ENCODE assay signal across 23 mouse cellular contexts in the genomic region with DNA sequence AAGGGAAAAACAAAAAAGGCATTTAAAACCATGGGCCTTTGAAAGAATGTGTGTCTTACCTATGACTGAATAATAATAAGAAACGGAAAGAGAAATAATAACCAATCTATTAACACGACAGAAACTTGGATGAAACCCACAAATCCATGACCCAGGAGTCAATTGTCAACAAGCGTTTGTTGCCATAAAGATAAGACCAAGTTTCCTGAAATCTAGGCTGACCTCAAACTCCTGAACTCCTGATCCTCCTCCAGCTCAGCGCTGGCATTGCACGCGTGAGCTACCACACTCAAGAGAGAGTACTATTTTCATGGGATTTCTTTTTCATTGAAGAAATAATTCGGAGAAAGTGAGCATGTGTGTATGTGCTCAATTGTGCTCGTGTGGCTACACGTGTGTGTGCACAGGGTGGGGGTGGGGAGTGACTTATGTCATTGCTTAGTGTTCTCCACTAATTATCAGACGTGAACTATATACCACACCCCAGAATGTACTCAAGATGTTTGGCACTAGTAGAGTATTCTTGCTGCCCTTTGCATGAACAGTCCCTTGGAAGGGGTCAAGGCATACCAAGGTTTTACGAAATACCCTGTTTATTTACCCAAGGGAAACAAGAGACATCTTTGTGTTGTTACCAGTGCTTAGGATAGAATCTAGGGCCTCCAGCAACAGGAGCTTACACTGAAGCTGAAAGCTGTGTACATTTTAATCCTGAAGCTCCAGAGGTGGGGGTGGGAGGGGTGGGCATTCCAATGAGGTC. TPM values are rescaled to one million over a fixed set of nuclear protein-coding genes. Genes with fewer than 3 reads are reported as not detected.
DNase-seq lines count a peak whose midpoint lies in the region; ATAC-seq and TF ChIP-seq lines count a peak whose summit lies in the region.
"Had no signal": no experiment of that assay in that cellular context is flagged by ENCODE, and none has a peak within 500 bp of the region (broad histone marks: within the 10 kb centered on the region; RNA-seq: fewer than 3 reads in every experiment).

No protein-coding gene starts in this region.

- no peaks in the 10 kb centered on the region for H3K9me3 ChIP-seq in embryonic facial prominence, embryonic 12.5 days
- no peaks in the 10 kb centered on the region for H3K9me3 ChIP-seq in embryonic facial prominence, embryonic 10.5 days
- no peaks in the 10 kb centered on the region for H3K9me3 ChIP-seq in kidney, postnatal 0 days (replicated peaks; ENCODE audit: low read length)
- H3K9me3 ChIP-seq in kidney, embryonic 14.5 days (ENCODE audit: control insufficient read depth, low read length) = no peaks in the 10 kb centered on the region
- no peaks in the 10 kb centered on the region for H3K9me3 ChIP-seq in liver, postnatal 0 days (ENCODE audit: low read length)
- H3K9me3 ChIP-seq: forebrain, embryonic 15.5 days; heart, embryonic 10.5 days; heart, embryonic 15.5 days; hindbrain, embryonic 15.5 days had no signal

- no peak for ATAC-seq in embryonic facial prominence, embryonic 12.5 days (ENCODE audit: insufficient number of reproducible peaks, insufficient read depth, low FRiP score, low TSS enrichment)
- no peak for ATAC-seq in kidney, postnatal 0 days (replicated peaks; ENCODE audit: low FRiP score, low read depth)
- no peak for ATAC-seq in kidney, embryonic 14.5 days (ENCODE audit: low FRiP score, low TSS enrichment)
- no peak for ATAC-seq in liver, postnatal 0 days
- ATAC-seq: activated CD4-positive, CD25-positive, alpha-beta regulatory T cell, adult 4 months; forebrain, embryonic 15.5 days; Patski had no signal

- no peak overlapping the region for H3K4me2 ChIP-seq in embryonic facial prominence, embryonic 12.5 days (replicated peaks)
- no peak overlapping the region for H3K4me2 ChIP-seq in kidney, postnatal 0 days (ENCODE audit: low read length)
- H3K4me2 ChIP-seq in kidney, embryonic 14.5 days (replicated peaks; ENCODE audit: low read depth, low read length) = no peak overlapping the region
- H3K4me2 ChIP-seq in liver, postnatal 0 days (ENCODE audit: low read depth, low read length) = no peak overlapping the region
- H3K4me2 ChIP-seq: forebrain, embryonic 15.5 days; heart, embryonic 15.5 days; hindbrain, embryonic 15.5 days had no signal

- no peak overlapping the region for H3K4me3 ChIP-seq in embryonic facial prominence, embryonic 12.5 days
- no peak overlapping the region for H3K4me3 ChIP-seq in embryonic facial prominence, embryonic 10.5 days
- no peak overlapping the region for H3K4me3 ChIP-seq in kidney, postnatal 0 days (replicated peaks; ENCODE audit: low read depth, low read length)
- no peak overlapping the region for H3K4me3 ChIP-seq in kidney, embryonic 14.5 days (ENCODE audit: low read length)
- no peak overlapping the region for H3K4me3 ChIP-seq in liver, adult 2 months (ENCODE audit: insufficient read depth, low read depth, low read length)
- H3K4me3 ChIP-seq in liver, postnatal 0 days (ENCODE audit: low read depth, low read length) = no peak overlapping the region
- H3K4me3 ChIP-seq: forebrain, embryonic 15.5 days; heart, embryonic 10.5 days; heart, embryonic 15.5 days; hindbrain, embryonic 15.5 days had no signal

- no peak overlapping the region for H3K9ac ChIP-seq in embryonic facial prominence, embryonic 12.5 days
- H3K9ac ChIP-seq in kidney, postnatal 0 days (ENCODE audit: low read depth, low read length) = no peak overlapping the region
- H3K9ac ChIP-seq in kidney, embryonic 14.5 days (ENCODE audit: low read depth, low read length) = no peak overlapping the region
- H3K9ac ChIP-seq in liver, adult 2 months (ENCODE audit: low read depth, low read length) = no peak overlapping the region
- H3K9ac ChIP-seq in liver, postnatal 0 days (replicated peaks) = no peak overlapping the region
- H3K9ac ChIP-seq: forebrain, embryonic 15.5 days; heart, embryonic 15.5 days; hindbrain, embryonic 15.5 days had no signal

- no peaks in the 10 kb centered on the region for H3K27me3 ChIP-seq in embryonic facial prominence, embryonic 12.5 days
- H3K27me3 ChIP-seq in embryonic facial prominence, embryonic 10.5 days (replicated peaks; ENCODE audit: low read depth, poor library complexity, severe bottlenecking) = no peaks in the 10 kb centered on the region
- no peaks in the 10 kb centered on the region for H3K27me3 ChIP-seq in kidney, postnatal 0 days (ENCODE audit: insufficient read depth, low read length)
- H3K27me3 ChIP-seq in kidney, embryonic 14.5 days (ENCODE audit: control insufficient read depth, insufficient read depth, low read length) = no peaks in the 10 kb centered on the region
- H3K27me3 ChIP-seq in liver, adult 2 months (ENCODE audit: control insufficient read depth, insufficient read depth, low read length) = no peaks in the 10 kb centered on the region
- no peaks in the 10 kb centered on the region for H3K27me3 ChIP-seq in liver, postnatal 0 days (ENCODE audit: insufficient read depth, low read length)
- H3K27me3 ChIP-seq: forebrain, embryonic 15.5 days; heart, embryonic 15.5 days; hindbrain, embryonic 15.5 days had no signal

- no peak for TF ChIP-seq POLR2A in liver, adult 2 months (IDR thresholded peaks at IDR 0.05; ENCODE audit: extremely low read depth, insufficient read depth, low read length)

- 77% methylated on average over 11 of the region's 11 CpGs for WGBS in embryonic facial prominence, embryonic 12.5 days
- WGBS in embryonic facial prominence, embryonic 10.5 days = 80% methylated on average over 11 of the region's 11 CpGs
- 55% methylated on average over 11 of the region's 11 CpGs for WGBS in kidney, postnatal 0 days
- 68% methylated on average over 11 of the region's 11 CpGs for WGBS in kidney, embryonic 14.5 days
- 44% methylated on average over 11 of the region's 11 CpGs for WGBS in liver, adult 2 months
- WGBS in liver, postnatal 0 days (ENCODE audit: insufficient replicate concordance) = 68% methylated on average over 11 of the region's 11 CpGs

- 0 out of 2 replicates have a peak overlapping the region, but pooled peaks have one; percentile 36 for H3K27ac ChIP-seq in embryonic facial prominence, embryonic 12.5 days
- H3K27ac ChIP-seq in embryonic facial prominence, embryonic 10.5 days (replicated peaks) = no peak overlapping the region
- no peak overlapping the region for H3K27ac ChIP-seq in kidney, postnatal 0 days
- H3K27ac ChIP-seq in kidney, embryonic 14.5 days (ENCODE audit: low read depth, low read length) = no peak overlapping the region
- H3K27ac ChIP-seq in liver, adult 2 months (replicated peaks; ENCODE audit: insufficient read depth, low read depth, low read length) = no peak overlapping the region
- no peak overlapping the region for H3K27ac ChIP-seq in liver, postnatal 0 days (ENCODE audit: low read depth)
- H3K27ac ChIP-seq: forebrain, embryonic 15.5 days; heart, embryonic 10.5 days; heart, embryonic 15.5 days; hindbrain, embryonic 15.5 days had no signal

- no peaks in the 10 kb centered on the region for H3K4me1 ChIP-seq in embryonic facial prominence, embryonic 12.5 days
- peaks cover 5% of the 10 kb centered on the region; the same call in 1 of the 2 replicates for H3K4me1 ChIP-seq in embryonic facial prominence, embryonic 10.5 days
- no peaks in the 10 kb centered on the region for H3K4me1 ChIP-seq in kidney, postnatal 0 days (replicated peaks; ENCODE audit: insufficient read depth, low read length)
- no peaks in the 10 kb centered on the region for H3K4me1 ChIP-seq in kidney, embryonic 14.5 days (ENCODE audit: control insufficient read depth, insufficient read depth, low read length)
- H3K4me1 ChIP-seq in liver, adult 2 months (ENCODE audit: control insufficient read depth, insufficient read depth, low read length) = peaks cover 2% of the 10 kb centered on the region; the same call in 1 of the 2 replicates
- H3K4me1 ChIP-seq in liver, postnatal 0 days (ENCODE audit: insufficient read depth) = no peaks in the 10 kb centered on the region
- H3K4me1 ChIP-seq: forebrain, embryonic 15.5 days; hindbrain, embryonic 15.5 days had no signal

- TF ChIP-seq CTCF in kidney, postnatal 0 days (IDR thresholded peaks at IDR 0.05; ENCODE audit: low read depth) = no peak
- no peak for TF ChIP-seq CTCF in liver, adult 2 months (IDR thresholded peaks at IDR 0.05; ENCODE audit: low read depth, low read length)
- no peak for TF ChIP-seq CTCF in liver, postnatal 0 days (IDR thresholded peaks at IDR 0.05; ENCODE audit: low read depth)

- H3K79me2 ChIP-seq in liver, adult 2 months (ENCODE audit: control insufficient read depth, insufficient read depth, low read length) = no peaks in the 10 kb centered on the region

- TF ChIP-seq EP300 in liver, postnatal 0 days (IDR thresholded peaks at IDR 0.05; ENCODE audit: low read depth) = no peak

- H3K36me3 ChIP-seq in embryonic facial prominence, embryonic 12.5 days = no peaks in the 10 kb centered on the region
- no peaks in the 10 kb centered on the region for H3K36me3 ChIP-seq in embryonic facial prominence, embryonic 10.5 days (replicated peaks)
- H3K36me3 ChIP-seq in kidney, postnatal 0 days (ENCODE audit: insufficient read depth, low read length) = no peaks in the 10 kb centered on the region
- no peaks in the 10 kb centered on the region for H3K36me3 ChIP-seq in kidney, embryonic 14.5 days (ENCODE audit: control insufficient read depth, insufficient read depth, low read length)
- H3K36me3 ChIP-seq in liver, adult 2 months (ENCODE audit: control insufficient read depth, insufficient read depth, low read length) = no peaks in the 10 kb centered on the region
- H3K36me3 ChIP-seq in liver, postnatal 0 days (replicated peaks; ENCODE audit: insufficient read depth, low read length) = no peaks in the 10 kb centered on the region
- H3K36me3 ChIP-seq: forebrain, embryonic 15.5 days; heart, embryonic 10.5 days; heart, embryonic 15.5 days; hindbrain, embryonic 15.5 days had no signal

- no peak for DNase-seq in embryonic facial prominence, embryonic 10.5 days (ENCODE audit: low spot score)
- peak; percentile 29 for DNase-seq in kidney, postnatal 0 days (ENCODE audit: low spot score)
- peak; percentile 63 for DNase-seq in liver, adult 2 months (ENCODE audit: extremely low read depth, low read depth, low spot score)
- DNase-seq in liver, postnatal 0 days = no peak
- peak; percentile 39 for DNase-seq in yolk sac, embryonic 10.5 days (ENCODE audit: low spot score)
- no peak for DNase-seq in right cerebral cortex, postnatal 14 days
- DNase-seq: adrenal gland, adult 2 months; adrenal gland, postnatal 25 days; cerebellum, adult 18-20 months; cerebellum, adult 9-11 months; cerebellum, postnatal 36 days; gastrocnemius, postnatal 36 days; heart, adult 18-20 months had no signal

RNA-seq across cellular contexts. Expression of a gene that starts 15.9 kb away (rescaled TPM):
- 134 and 136 TPM in 2 replicates for polyA plus RNA-seq in embryonic facial prominence, embryonic 12.5 days (2016; fragmentation: Nextera tagmentation; extraction: Ambion mirVana)
- 142 and 149 TPM in 2 replicates for polyA plus RNA-seq in embryonic facial prominence, embryonic 10.5 days (2016; fragmentation: Nextera tagmentation; extraction: Ambion mirVana)
- 178 and 181 TPM in 2 replicates for polyA plus RNA-seq in kidney, postnatal 0 days (2015; fragmentation: Nextera tagmentation; extraction: Ambion mirVana)
- 113 and 147 TPM in 2 replicates for polyA plus RNA-seq in kidney, embryonic 14.5 days (2014; fragmentation: Nextera tagmentation; extraction: Ambion mirVana)
- 141 and 182 TPM in 2 replicates for total RNA-seq in liver, adult 2 months (2014; rRNA removed)
- 47.5 and 51.6 TPM in 2 replicates for polyA plus RNA-seq in liver, adult 2 months (2012; rRNA removed)
- 88.8 and 102 TPM in 2 replicates for polyA plus RNA-seq in liver, postnatal 0 days (2015; fragmentation: Nextera tagmentation; extraction: Ambion mirVana)

RNA-seq across cellular contexts. Expression of a gene that starts 15.9 kb away (rescaled TPM):
- polyA plus RNA-seq in embryonic facial prominence, embryonic 12.5 days (2016; fragmentation: Nextera tagmentation; extraction: Ambion mirVana) = 505 and 511 TPM in 2 replicates
- 653 and 654 TPM in 2 replicates for polyA plus RNA-seq in embryonic facial prominence, embryonic 10.5 days (2016; fragmentation: Nextera tagmentation; extraction: Ambion mirVana)
- 545 and 580 TPM in 2 replicates for polyA plus RNA-seq in kidney, postnatal 0 days (2015; fragmentation: Nextera tagmentation; extraction: Ambion mirVana)
- polyA plus RNA-seq in kidney, embryonic 14.5 days (2014; fragmentation: Nextera tagmentation; extraction: Ambion mirVana) = 691 and 852 TPM in 2 replicates
- 222 and 232 TPM in 2 replicates for total RNA-seq in liver, adult 2 months (2014; rRNA removed)
- 174 and 202 TPM in 2 replicates for polyA plus RNA-seq in liver, adult 2 months (2012; rRNA removed)
- polyA plus RNA-seq in liver, postnatal 0 days (2015; fragmentation: Nextera tagmentation; extraction: Ambion mirVana) = 352 and 364 TPM in 2 replicates

RNA-seq across cellular contexts. Expression of a gene that starts 21.9 kb away (rescaled TPM):
- polyA plus RNA-seq in embryonic facial prominence, embryonic 12.5 days (2016; fragmentation: Nextera tagmentation; extraction: Ambion mirVana) = 0.15 and 0.24 TPM in 2 replicates
- polyA plus RNA-seq in embryonic facial prominence, embryonic 10.5 days (2016; fragmentation: Nextera tagmentation; extraction: Ambion mirVana) = 0.10 and 0.12 TPM in 2 replicates
- 0.15 and 0.17 TPM in 2 replicates for polyA plus RNA-seq in kidney, postnatal 0 days (2015; fragmentation: Nextera tagmentation; extraction: Ambion mirVana)
- polyA plus RNA-seq in kidney, embryonic 14.5 days (2014; fragmentation: Nextera tagmentation; extraction: Ambion mirVana) = 0.10 and 0.28 TPM in 2 replicates
- not detected in 2 replicates for total RNA-seq in liver, adult 2 months (2014; rRNA removed)
- polyA plus RNA-seq in liver, adult 2 months (2012; rRNA removed) = not detected in 2 replicates
- 0.05 TPM in 1 of 2 replicates, not detected in the other for polyA plus RNA-seq in liver, postnatal 0 days (2015; fragmentation: Nextera tagmentation; extraction: Ambion mirVana)
- total RNA-seq: adrenal gland, postnatal 25 days; MEL had no signal
- polyA plus RNA-seq: C2C12, Patski had no signal

Comparison
In these comparisons a context has a peak if more than half of its experiments do, and no peak if none do; other contexts are left out.
1. DNase-seq: peak in kidney, postnatal 0 days (single experiment), liver, adult 2 months (single experiment) and yolk sac, embryonic 10.5 days (single experiment); none in embryonic facial prominence, embryonic 10.5 days (single experiment), liver, postnatal 0 days (single experiment) and right cerebral cortex, postnatal 14 days (single experiment).